Mouse (Mus musculus) myocyte (in vitro differentiated cells): ENCODE data around the gene Sltm.

ENCODE experiments used
- MAX ChIP-seq: IDR thresholded peaks from one replicate; pipeline ENCODE4 v1.6.1; 2011; ENCODE audit warnings: low read depth, mild to moderate bottlenecking, control low read depth
- MYOD1 ChIP-seq, 3 experiments: IDR thresholded peaks; one replicate each; pipeline ENCODE4 v1.6.1; 2011; ENCODE audit warnings: control low read depth in 2 of 3, low read depth in 2 of 3, mild to moderate bottlenecking in 2 of 3, moderate library complexity in 1 of 3; ENCODE audit not compliant: insufficient read length in 2 of 3, control insufficient read depth in 1 of 3
- MYOG ChIP-seq, 3 experiments: IDR thresholded peaks; one replicate each; pipeline ENCODE4 v1.6.1; 2011; ENCODE audit warnings: control low read depth in 2 of 3, low read depth in 2 of 3, mild to moderate bottlenecking in 2 of 3; ENCODE audit not compliant: insufficient read length in 2 of 3, control insufficient read depth in 1 of 3, insufficient read depth in 1 of 3
- POLR2A ChIP-seq: IDR thresholded peaks from one replicate; pipeline ENCODE4 v1.6.1; 2011; ENCODE audit warnings: low read depth, mild to moderate bottlenecking, control low read depth, moderate library complexity; ENCODE audit not compliant: insufficient read length
- POLR2AphosphoS2 ChIP-seq: IDR thresholded peaks from one replicate; pipeline ENCODE4 v1.6.1; 2011; ENCODE audit warnings: low read depth, control low read depth; ENCODE audit not compliant: insufficient read length
- TCF12 ChIP-seq: IDR thresholded peaks from one replicate; pipeline ENCODE4 v1.6.1; 2011; ENCODE audit warnings: mild to moderate bottlenecking, control low read depth; ENCODE audit not compliant: poor library complexity, insufficient read depth, severe bottlenecking
- USF1 ChIP-seq: IDR thresholded peaks from one replicate; pipeline ENCODE4 v1.6.1; 2011; ENCODE audit warnings: low read depth, mild to moderate bottlenecking, control low read depth, moderate library complexity

- TF ChIP-seq MAX (no peak), POLR2AphosphoS2 (no peak), POLR2A (no peak), USF1 (no peak), MYOD1 (IDR thresholded peaks at IDR 0.05; ENCODE audit: control insufficient read depth in 1 of 3, insufficient read length in 2 of 3, low read depth in 2 of 3) (no peak), TCF12 (no peak), MYOG (IDR thresholded peaks at IDR 0.05; ENCODE audit: control insufficient read depth in 1 of 3, insufficient read depth in 1 of 3, insufficient read length in 2 of 3, low read depth in 2 of 3) (no peak)
These were observed 44.6 kb downstream of the Sltm start for GRCm38 (mm10) chr9:70587171-70587570.
